Mouse (Mus musculus) hindbrain, embryonic 13.5 days (tissue): ENCODE results near the gene Pdlim1. TPM values are rescaled to one million over a fixed set of nuclear protein-coding genes. Genes with fewer than 3 reads are reported as not detected.
A peak's percentile ranks its signal among the peaks of the same experiment; 100 is the strongest.
"Not testable (repeated sequence)": the region's sequence is repeated elsewhere in the genome, so short reads cannot be mapped to it uniquely, and the experiment has no call there.

ENCODE experiments used
- ATAC-seq: fragments of 200-750 bp; cut with Nextera tagmentation; 2 replicates; pipeline ENCODE4 v1.8.0; 2017; ENCODE audit warnings: moderate TSS enrichment; ENCODE audit not compliant: low FRiP score
- H3K27ac ChIP-seq: fragments of 300-500 bp; sonication (generic); 2 replicates; pipeline ENCODE4 v1.5.1; 2015; ENCODE audit warnings: inconsistent platforms, mild to moderate bottlenecking, moderate library complexity
- H3K27me3 ChIP-seq: fragments of 300-500 bp; sonication (generic); 2 replicates; pipeline ENCODE4 v1.6.1; 2015; ENCODE audit warnings: mild to moderate bottlenecking, inconsistent platforms
- H3K36me3 ChIP-seq: fragments of 300-500 bp; sonication (generic); 2 replicates; pipeline ENCODE4 v1.6.1; 2015; ENCODE audit warnings: mild to moderate bottlenecking, inconsistent platforms
- H3K4me1 ChIP-seq: fragments of 300-500 bp; sonication (generic); replicated peaks from 2 replicates; pipeline ENCODE4 v1.6.1; 2015; ENCODE audit warnings: inconsistent platforms
- H3K4me2 ChIP-seq: fragments of 300-500 bp; sonication (generic); 2 replicates; pipeline ENCODE4 v1.6.1; 2015; ENCODE audit warnings: inconsistent platforms, mild to moderate bottlenecking, moderate library complexity
- H3K4me3 ChIP-seq: fragments of 300-500 bp; sonication (generic); 2 replicates; pipeline ENCODE4 v1.5.1; 2015; ENCODE audit warnings: mild to moderate bottlenecking, inconsistent platforms
- H3K9ac ChIP-seq: fragments of 300-500 bp; sonication (generic); 2 replicates; pipeline ENCODE4 v1.6.1; 2015; ENCODE audit warnings: mild to moderate bottlenecking, inconsistent platforms
- H3K9me3 ChIP-seq: fragments of 300-500 bp; sonication (generic); 2 replicates; pipeline ENCODE4 v1.6.1; 2016; ENCODE audit warnings: inconsistent platforms
- WGBS: fragments of 180-500 bp; shearing (Covaris S2); methylation state at CpG from one replicate; pipeline ENCODE4 v1.1.7; 2015; 5-methylcytosine and 5-hydroxymethylcytosine counted together
- polyA plus RNA-seq: library from polyadenylated mRNA; unstranded; fragments of >200 nt; fragmentation: Nextera tagmentation; extraction: Ambion mirVana; gene quantifications from 2 replicates; pipeline ENCODE4 v1.2.1, GENCODE M21; 2015

Pdlim1 gene
- polyA plus RNA-seq, 1 experiment from 2014 or later = 13.8 TPM

DNA sequence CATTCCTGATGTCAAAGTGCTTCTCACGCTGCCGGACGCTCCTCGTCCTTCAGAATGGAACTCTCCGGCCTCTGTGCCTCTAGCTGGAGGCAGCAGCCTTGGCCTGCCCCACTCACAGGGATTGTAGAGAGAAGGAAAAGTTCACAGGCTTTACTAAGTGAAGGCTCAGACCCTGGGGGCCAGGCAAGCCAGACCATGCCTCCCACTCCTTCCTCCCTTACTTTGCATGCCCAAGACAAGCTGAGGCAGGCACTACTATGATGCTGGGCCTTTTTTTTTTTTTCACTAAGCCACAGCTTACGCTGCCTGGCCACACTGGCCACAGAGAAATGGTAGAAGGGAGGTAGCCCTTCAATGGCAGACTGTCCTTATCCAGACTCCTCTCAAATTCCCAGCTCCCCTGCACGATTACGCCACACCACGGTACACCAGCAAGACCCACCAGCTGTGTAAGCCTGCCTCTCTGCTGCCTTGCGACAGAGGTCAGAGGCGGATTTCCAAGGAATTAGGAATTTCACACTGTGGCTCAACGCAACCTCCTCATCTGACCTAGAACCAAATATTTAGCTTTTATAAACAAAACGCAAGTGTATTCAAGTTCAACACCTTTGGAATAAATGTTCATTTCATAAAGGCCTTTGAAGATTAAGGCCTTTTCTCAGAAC lies 40.4 kb downstream of the Pdlim1 start:
- no peak for ATAC-seq
- no peak overlapping the region for H3K27ac ChIP-seq
- H3K4me1 ChIP-seq = no peaks in the 10 kb centered on the region
- no peaks in the 10 kb centered on the region for H3K9me3 ChIP-seq
- no peak overlapping the region for H3K4me2 ChIP-seq
- H3K36me3 ChIP-seq = no peaks in the 10 kb centered on the region
- H3K4me3 ChIP-seq = no peak overlapping the region
- H3K27me3 ChIP-seq = no peaks in the 10 kb centered on the region
- WGBS = 85% methylated on average over 13 of the region's 13 CpGs
- H3K9ac ChIP-seq = no peak overlapping the region

DNA sequence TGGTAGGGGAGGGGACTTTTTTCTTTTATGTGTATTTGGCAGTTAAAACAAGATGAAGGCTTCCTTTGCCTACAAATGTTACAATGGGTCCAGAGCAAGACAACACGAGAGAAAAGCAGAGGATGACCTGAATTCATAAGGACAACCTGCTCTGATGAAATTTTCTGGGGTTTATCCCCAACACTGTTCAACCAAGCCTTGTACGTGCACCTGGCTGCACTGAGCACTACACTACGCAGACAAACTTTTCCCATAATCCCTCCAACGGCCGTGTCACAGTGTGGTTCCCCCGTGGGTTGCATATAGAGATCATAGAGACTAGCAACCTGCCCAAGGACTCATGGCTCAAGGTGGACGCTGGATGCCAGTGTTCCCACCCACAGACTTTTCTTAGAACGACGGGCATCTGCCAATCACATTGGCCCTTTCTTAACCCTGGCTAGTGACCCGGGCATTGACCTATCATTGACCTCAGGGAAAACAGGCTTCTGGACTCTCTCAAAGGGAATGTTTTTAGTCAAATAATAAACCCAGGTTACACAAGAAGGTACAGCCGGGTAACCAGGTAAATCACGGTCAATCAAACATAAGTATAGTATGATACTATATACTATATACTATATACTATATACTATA lies 45.0 kb downstream of the Pdlim1 start:
- 90% methylated on average over 12 of the region's 12 CpGs for WGBS
- H3K27ac ChIP-seq = no peak overlapping the region
- no peaks in the 10 kb centered on the region for H3K4me1 ChIP-seq
- no peak overlapping the region for H3K4me3 ChIP-seq
- no peak for ATAC-seq
- H3K9ac ChIP-seq = no peak overlapping the region
- H3K4me2 ChIP-seq = no peak overlapping the region
- H3K36me3 ChIP-seq = no peaks in the 10 kb centered on the region
- H3K27me3 ChIP-seq = no peaks in the 10 kb centered on the region
- no peaks in the 10 kb centered on the region for H3K9me3 ChIP-seq

DNA sequence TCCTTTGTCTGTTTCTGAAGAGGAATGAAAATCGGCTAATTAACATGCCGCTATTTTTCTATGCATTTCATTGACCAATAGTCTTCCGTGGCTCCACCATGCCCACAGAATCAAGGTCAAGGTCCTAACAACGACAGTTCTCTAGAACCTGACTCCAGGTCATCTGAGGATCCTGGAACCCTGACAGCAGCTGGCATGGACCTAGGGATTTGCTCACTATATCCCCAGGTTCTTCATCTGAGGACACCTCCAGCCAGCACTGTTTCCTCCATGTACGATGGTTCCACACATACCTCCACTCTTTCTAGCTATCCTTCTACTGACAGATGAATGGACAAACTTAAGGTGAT lies 45.9 kb downstream of the Pdlim1 start:
- H3K27ac ChIP-seq = no peak overlapping the region
- H3K9me3 ChIP-seq = no peaks in the 10 kb centered on the region
- no peak overlapping the region for H3K4me2 ChIP-seq
- H3K4me1 ChIP-seq = no peaks in the 10 kb centered on the region
- no peaks in the 10 kb centered on the region for H3K27me3 ChIP-seq
- ATAC-seq = no peak
- H3K9ac ChIP-seq = no peak overlapping the region
- no peaks in the 10 kb centered on the region for H3K36me3 ChIP-seq
- whole genome bisulfite sequencing = 75% methylated on average over 5 of the region's 5 CpGs
- H3K4me3 ChIP-seq = no peak overlapping the region

DNA sequence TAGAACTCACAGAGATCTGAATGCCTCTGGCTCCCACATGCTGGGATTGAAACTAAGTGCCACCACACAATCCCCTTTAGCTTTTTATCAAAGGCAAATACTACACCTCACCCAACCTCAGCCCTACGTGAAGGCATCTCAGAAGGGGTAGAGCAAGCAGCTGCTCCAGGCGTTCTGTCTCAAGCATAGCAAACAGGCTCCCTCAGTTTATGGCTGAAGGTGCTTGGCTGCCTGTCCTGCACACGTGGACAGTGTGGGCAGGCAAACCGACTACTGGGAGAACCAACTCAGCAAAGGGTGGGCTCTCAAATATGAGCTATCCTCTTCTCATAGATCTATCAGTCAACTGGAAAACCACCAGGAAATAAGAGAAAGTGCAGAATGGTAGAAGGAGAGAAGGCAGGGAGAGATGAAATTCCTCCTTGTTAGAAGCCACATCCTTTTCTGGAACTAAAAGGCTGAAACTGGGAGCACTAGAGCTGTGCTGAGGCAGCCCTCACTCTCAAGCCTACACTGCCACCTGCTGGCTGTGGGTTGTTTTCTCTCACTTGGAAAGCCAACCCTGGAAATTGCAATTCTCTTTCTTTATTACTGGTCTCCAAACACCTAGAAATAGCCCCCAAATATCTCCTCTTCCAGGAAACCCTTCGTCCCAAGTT lies 46.4 kb downstream of the Pdlim1 start:
- Histone ChIP-seq H3K9me3 (no peaks in the 10 kb centered on the region), H3K27ac (no peak overlapping the region), H3K4me1 (no peaks in the 10 kb centered on the region), H3K36me3 (no peaks in the 10 kb centered on the region), H3K4me3 (no peak overlapping the region), H3K27me3 (no peaks in the 10 kb centered on the region), H3K9ac (no peak overlapping the region), H3K4me2 (no peak overlapping the region)
- ATAC-seq = peak; percentile 84
- WGBS = 73% methylated on average over 5 of the region's 5 CpGs

DNA sequence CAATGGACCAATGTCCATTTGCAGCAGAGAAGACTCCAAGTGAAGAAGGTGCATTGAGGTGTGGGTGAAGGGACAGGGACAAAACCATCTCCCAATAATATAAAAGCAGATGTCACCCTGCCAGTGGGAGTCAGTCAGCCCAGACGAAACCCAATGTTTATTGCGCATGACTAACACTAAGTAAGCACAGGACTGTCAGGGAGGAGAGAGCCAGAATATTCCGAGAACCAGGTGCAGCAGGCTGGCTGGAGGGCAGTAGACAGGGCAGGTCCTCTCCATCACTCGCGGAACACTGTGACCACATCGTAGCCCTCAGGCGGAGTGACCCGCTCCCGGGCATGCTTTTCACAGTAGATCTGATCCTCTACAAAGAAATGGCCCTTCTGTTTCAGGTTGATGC lies 49.3 kb downstream of the Pdlim1 start:
- not testable (repeated sequence) for H3K4me1 ChIP-seq, H3K4me3 ChIP-seq, H3K4me2 ChIP-seq, H3K9me3 ChIP-seq, H3K9ac ChIP-seq, H3K27ac ChIP-seq, ATAC-seq, H3K36me3 ChIP-seq, H3K27me3 ChIP-seq
- WGBS = 94% methylated on average over 9 of the region's 9 CpGs

DNA sequence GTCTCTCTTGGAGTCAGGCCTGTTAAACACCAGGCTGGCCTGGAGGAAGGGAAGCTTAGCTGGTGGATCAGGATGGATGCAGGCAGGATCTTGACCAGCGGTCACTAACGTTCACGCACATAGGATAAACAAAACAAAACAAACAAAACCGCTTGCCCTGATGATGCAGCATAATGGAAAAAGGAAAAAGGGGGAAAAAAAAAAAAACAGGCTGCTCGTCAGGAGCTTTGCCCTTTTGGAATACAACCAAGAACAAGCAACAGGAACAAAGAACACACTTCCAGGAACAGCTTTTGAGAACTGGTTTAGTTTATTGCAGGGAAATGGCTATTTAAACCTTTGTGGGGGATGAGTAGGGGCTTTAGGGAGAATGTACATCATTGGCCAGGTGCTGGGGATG lies 50.8 kb downstream of the Pdlim1 start:
- Histone ChIP-seq H3K36me3 (no peaks in the 10 kb centered on the region), H3K27me3 (no peaks in the 10 kb centered on the region), H3K4me1 (no peaks in the 10 kb centered on the region), H3K9ac (no peak overlapping the region), H3K27ac (no peak overlapping the region), H3K9me3 (no peaks in the 10 kb centered on the region), H3K4me2 (no peak overlapping the region), H3K4me3 (no peak overlapping the region)
- no peak for ATAC-seq
- WGBS = 85% methylated on average over 5 of the region's 5 CpGs

DNA sequence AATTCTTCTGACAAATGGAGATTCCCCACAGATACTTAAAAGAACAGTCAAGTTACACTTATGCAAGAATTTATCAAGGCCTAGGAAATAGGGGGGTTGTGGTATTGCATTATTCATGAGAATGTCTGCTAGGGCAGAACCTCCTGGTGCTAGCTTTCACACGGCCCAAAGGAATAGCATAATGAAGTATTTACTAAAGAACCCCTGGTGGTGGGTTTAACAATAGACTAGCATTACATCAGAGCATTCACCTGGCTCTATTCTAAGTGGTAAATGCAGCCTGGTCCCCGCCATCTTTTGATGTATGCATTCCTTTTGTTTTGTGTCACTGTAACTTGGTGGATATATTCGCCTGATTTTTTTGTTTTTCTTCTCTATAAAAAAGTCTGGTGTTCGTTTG lies 68.7 kb downstream of the Pdlim1 start:
- H3K4me2 ChIP-seq, H3K27ac ChIP-seq, H3K9me3 ChIP-seq, H3K4me3 ChIP-seq, H3K9ac ChIP-seq, ATAC-seq, H3K36me3 ChIP-seq, H3K27me3 ChIP-seq, H3K4me1 ChIP-seq: not testable (repeated sequence)
- 40% methylated on average over 4 of the region's 4 CpGs for WGBS

DNA sequence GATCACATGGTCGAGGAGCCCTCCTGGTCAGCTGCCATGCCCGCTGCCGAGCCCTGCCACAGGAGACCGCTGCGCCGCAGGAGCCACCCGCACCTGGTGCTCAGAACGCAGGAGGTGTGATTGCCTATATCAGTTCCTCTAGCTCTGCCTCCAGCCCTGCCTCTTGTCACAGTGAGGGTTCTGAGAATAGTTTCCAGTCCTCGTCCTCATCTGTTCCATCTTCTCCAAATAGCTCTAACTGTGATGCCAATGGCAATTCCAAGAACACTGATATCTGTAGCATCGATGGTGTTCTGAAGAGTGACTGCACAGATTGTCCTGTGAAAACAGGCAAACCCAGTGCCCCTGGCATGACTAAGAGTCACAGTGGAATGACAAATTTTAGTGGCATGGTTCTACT lies 81.0 kb downstream of the Pdlim1 start:
- Histone ChIP-seq H3K9me3 (no peaks in the 10 kb centered on the region), H3K4me1 (no peaks in the 10 kb centered on the region), H3K36me3 (no peaks in the 10 kb centered on the region), H3K27me3 (no peaks in the 10 kb centered on the region), H3K27ac (no peak overlapping the region), H3K4me3 (no peak overlapping the region), H3K9ac (no peak overlapping the region), H3K4me2 (no peak overlapping the region)
- whole genome bisulfite sequencing = 95% methylated on average over 10 of the region's 10 CpGs
- ATAC-seq = no peak

DNA sequence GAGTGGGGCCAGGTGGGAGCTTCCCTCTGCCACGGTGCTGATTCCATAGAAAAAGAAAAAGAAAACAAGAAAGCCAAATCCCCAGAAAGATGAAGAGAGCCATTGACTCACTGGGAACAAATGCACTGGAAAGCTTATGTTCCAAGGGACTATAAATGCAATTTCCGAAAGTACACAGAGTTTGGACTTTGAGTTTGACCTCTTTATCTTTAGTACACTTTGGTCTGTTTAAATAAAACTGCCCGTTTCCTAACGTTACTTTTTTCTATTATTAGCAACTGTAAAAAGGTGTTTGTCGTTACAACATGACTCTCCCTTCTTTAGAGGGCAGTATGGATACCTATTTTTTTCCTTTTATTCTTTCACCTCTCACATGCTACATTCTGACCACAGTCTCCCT lies 84.5 kb downstream of the Pdlim1 start, which contains the start of gene Cyp2c70:
Cyp2c70 (minus strand) TSS at position 174 of the 400 bp plus-strand sequence.
- no peaks in the 10 kb centered on the region for H3K9me3 ChIP-seq
- H3K4me3 ChIP-seq = no peak within 1 kb of the TSS
- no peak within 1 kb of the TSS for H3K9ac ChIP-seq
- WGBS = 87% methylated on average over 5 of the region's 5 CpGs
- ATAC-seq = no peak
- no peaks in the 10 kb centered on the region for H3K4me1 ChIP-seq
- no peak within 1 kb of the TSS for H3K27ac ChIP-seq
- no peak within 1 kb of the TSS for H3K4me2 ChIP-seq
- no peaks in the 10 kb centered on the region for H3K27me3 ChIP-seq
- H3K36me3 ChIP-seq = no peaks in the 10 kb centered on the region

DNA sequence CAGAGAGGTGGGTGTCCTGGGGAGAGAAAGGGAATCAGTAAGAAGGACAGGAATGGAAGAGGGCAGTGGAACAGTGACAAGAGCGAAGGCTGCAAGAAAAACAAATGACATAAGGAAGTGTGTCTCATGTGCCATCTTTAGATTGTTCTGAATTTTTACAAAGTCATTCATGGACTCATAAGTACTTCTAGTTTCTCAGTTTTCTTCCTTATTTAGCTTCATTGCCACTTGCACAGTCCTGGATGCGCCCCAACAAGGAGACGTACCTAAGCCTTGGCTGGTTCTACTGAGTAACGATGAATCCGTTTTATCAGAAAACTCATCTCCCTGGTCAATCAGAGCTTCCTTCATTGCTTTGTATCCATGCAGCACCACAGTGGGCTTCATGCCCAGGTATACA lies 88.0 kb downstream of the Pdlim1 start:
- Histone ChIP-seq H3K4me2 (no peak overlapping the region), H3K27me3 (no peaks in the 10 kb centered on the region), H3K4me1 (no peaks in the 10 kb centered on the region), H3K4me3 (no peak overlapping the region), H3K9me3 (no peaks in the 10 kb centered on the region), H3K9ac (no peak overlapping the region), H3K27ac (no peak overlapping the region), H3K36me3 (no peaks in the 10 kb centered on the region)
- no peak for ATAC-seq
- WGBS = 98% methylated on average over 5 of the region's 5 CpGs

DNA sequence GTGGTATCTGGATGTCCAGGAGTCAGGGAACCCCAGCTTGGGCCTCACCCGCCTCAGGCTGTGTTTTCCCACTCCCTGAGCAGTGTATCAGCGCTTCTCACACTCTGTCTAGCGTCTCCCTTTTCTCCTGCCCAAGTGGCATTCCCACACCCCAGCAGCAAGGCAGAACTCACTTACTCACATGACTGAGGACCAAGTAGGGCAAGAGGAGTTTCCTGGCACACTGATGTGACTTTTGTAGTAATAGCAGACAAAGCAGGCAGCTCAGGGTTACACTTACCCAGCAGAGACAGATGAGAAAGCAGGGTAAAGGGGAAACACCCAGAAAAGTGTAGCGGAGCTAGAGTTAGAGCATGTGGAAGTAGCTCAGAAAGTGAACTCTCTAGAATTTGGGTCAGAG lies 93.3 kb downstream of the Pdlim1 start:
- WGBS = 84% methylated on average over 4 of the region's 4 CpGs

More for the DNA sequence above, 93.3 kb downstream of the Pdlim1 start:
- Histone ChIP-seq H3K9me3 (no peaks in the 10 kb centered on the region), H3K36me3 (no peaks in the 10 kb centered on the region), H3K4me1 (no peaks in the 10 kb centered on the region), H3K4me2 (no peak overlapping the region), H3K9ac (no peak overlapping the region), H3K27me3 (no peaks in the 10 kb centered on the region), H3K27ac (no peak overlapping the region), H3K4me3 (no peak overlapping the region)
- ATAC-seq = no peak
